Mouse (Mus musculus) kidney, postnatal 25 days (tissue): ENCODE results near the gene Bcas3.

Experiments used
- DNase-seq, 2 experiments: peaks; one replicate each; pipeline ENCODE4 v3.0.0; 2021; ENCODE audit warnings: mixed read lengths in 2 of 2

Bcas3 gene

GRCm38 (mm10) chr11:85759634-85760439 lies 406.9 kb downstream of the Bcas3 start:
- no peak for DNase-seq

GRCm38 (mm10) chr11:85760486-85761141 lies 407.6 kb downstream of the Bcas3 start:
- DNase-seq, result peak in 1 of 2 experiments; percentile 26

DNA sequence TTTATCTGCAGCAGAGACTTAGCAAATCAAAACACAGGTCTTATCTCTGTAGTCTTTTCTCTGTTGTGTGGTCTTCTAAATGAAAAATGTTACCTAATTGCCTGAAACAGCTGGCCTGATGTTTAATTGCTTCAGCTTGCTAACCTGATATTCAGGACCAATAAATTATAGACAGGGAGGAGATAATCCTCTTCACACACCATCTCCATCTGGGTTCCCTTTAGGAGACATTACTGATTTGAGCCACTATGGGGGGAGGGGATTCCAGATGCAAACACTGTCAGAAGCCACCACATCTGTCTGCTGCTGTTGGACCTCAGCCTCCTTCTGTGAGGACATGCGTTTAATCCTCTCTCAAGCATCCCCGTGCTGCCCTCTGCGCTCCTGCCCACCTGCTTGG lies 408.2 kb downstream of the Bcas3 start:
- DNase-seq, result no peak

DNA sequence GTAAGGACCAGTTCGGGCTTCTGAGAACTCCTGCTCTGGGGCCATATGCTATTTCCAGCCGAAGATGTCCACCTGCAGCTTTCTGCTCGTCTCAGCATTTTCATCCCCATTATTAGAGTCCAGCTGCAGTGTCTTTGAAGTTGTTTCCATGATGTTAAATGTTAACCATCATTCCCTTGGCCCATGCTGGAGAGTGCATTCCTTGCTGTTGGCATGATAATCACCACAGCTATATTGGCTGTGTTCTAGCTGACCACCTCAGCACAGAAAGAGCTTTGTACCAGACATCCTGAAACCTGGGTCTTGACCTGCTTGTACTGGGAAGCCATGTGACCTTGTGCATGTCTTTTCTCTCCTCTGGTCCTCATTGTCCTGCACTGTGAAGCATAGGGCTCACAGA lies 410.7 kb downstream of the Bcas3 start:
- peak; percentile 29 to 57 for DNase-seq

DNA sequence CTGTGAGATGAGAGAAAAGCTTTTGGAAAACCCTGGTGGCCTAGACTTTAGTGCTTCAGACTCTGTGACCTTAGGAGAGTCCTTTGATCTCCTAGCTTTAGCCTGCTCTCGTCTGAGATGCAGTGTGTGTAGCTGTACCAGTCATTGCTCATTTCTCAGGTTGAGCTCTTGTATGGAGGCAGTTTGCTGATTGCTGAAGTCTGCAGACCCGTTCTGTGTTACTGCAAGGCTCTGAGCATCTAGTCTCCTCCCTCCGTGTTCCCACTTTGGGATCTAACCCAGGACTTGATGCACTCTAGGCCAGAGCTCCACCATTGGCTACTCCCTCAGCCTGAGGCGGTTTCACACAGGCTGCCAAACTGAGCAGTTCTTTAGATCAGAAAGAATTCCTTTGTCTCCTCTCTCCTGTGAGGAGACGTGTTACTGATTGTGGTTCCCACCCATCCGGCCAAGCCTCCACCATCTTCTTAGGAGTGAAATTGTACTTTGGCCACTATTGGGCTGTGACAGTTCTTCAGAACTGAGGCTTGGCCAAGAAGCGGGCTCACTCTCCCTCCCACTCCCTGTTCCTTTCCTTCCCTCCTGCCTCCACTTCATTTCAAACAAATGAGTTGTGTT lies 413.2 kb downstream of the Bcas3 start:
- DNase-seq, result no peak

- DNase-seq, result no peak
Measured at GRCm38 (mm10) chr11:85766811-85767210, 413.8 kb downstream of the Bcas3 start.

GRCm38 (mm10) chr11:85769740-85770139 lies 416.8 kb downstream of the Bcas3 start:
- DNase-seq, result no peak

DNA sequence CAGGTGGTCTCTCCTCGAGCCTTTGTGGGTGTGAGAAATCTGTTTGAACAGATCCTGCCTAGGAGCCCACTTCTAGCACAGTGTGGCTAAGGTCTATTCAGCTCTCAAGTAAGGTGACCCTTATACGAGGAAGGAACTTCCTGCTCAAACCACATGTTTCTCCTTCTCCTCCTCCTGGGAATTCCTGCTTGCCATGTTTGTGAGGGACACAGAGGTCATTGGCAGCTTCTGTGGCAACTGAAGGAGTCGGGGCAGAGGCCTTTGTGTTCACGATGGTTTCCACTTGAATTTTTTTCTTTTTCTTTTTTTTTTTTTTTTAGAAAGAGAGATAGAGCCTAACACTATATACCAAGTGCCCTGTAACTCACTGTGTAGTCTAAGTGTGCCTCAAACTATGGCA lies 420.4 kb downstream of the Bcas3 start:
- no peak for DNase-seq

GRCm38 (mm10) chr11:85774707-85775106 lies 421.7 kb downstream of the Bcas3 start:
- no peak for DNase-seq

GRCm38 (mm10) chr11:85775492-85775891 lies 422.5 kb downstream of the Bcas3 start:
- peak; percentile 31 to 59 for DNase-seq

DNA sequence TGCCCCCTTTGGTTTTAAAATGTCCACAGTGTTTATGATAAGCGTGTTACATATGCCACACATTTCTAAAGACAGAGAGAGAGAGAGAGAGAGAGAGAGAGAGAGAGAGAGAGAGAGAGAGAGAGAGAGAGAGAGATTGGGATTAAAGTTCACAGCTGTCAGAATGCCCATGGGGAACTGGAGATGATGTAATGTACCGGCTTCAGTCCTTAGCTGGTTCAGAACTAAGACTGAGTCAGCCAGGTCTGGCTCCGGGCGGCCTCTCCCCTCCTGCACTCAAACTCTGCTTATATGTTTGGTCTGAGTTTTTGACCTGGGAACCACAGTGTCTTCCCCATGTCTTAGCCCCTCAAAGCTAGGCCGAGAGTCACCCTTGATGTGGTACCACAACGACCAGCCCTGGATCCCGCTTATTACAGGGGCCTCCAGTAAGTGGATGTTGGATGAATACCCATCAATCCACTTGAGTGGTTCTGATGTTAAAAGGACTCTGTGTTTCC lies 423.9 kb downstream of the Bcas3 start:
- DNase-seq, result no peak

DNA sequence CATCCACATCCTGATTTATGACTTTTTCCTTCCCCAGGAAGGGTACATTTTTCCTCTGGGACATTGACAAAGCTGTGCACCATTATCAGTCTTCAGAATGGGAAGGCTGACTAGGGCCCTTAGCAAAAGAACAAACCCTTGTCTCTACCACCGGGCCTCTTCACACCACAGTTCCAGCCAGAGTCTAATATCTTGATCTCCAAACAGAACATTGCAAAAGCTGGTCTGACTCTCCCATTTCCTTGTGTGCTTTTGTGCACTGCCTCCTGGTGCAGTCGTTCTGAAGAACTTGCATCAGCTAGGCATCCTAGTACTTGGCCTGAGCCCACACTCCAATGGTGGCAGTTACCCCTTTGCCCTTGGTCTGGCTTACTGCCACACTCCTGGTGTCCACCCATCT lies 425.0 kb downstream of the Bcas3 start:
- no peak for DNase-seq

- DNase-seq, result no peak
Measured at GRCm38 (mm10) chr11:85780303-85780702, 427.3 kb downstream of the Bcas3 start.

DNA sequence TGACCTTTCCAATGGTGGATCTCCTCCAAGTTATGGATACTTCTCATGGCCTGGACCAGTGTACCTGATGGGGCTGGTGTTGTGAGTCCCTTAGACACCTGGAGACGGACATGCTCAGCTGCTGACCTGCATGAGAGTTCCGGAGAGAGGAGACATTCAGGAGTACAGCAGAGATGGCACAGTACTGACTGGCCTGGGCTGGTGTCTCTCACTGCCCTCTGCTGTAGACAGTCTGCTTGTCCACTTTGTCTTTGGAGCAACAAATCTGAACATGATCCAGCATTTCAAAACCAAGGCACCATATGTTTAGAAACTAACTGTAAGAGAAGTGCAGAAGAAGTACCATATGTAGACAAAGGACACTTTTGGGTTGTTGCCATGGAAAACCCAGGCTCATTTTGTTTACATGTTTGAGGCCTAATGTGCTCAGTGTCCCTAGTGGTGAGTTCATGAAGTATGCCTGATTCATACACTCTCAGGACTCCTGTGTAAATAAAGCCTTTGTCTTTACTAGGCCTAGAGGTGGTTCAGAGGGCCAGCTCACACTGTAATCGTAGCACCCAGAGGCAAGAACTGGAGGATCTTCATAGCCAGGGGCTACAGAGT lies 433.2 kb downstream of the Bcas3 start:
- no peak for DNase-seq

DNA sequence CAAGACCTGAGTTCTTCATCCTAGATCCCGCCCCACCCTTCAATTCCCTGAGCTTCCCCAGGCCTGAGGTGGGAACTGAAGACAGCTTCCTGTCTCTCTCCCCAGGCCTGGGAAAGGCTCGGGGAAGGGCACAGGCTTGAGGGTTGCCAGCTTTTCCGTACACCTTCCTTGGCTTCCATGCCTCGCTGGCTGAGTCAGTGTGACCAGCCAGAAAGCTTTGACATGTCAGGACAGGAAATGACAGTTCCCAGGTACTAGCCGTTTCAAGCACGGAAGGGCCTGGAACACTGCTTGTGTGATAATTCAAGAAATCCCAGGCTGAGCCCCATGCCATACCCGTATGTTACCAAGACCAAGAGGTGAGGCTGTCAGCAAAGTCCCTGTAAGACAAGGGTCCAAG lies 436.8 kb downstream of the Bcas3 start:
- no peak for DNase-seq

GRCm38 (mm10) chr11:85790267-85790666 lies 437.3 kb downstream of the Bcas3 start:
- no peak for DNase-seq

- DNase-seq, result peak; percentile 13 to 49
Measured at GRCm38 (mm10) chr11:85791212-85791611, 438.2 kb downstream of the Bcas3 start.

GRCm38 (mm10) chr11:85792534-85793215 lies 439.7 kb downstream of the Bcas3 start:
- peak; percentile 22 to 70 for DNase-seq

DNA sequence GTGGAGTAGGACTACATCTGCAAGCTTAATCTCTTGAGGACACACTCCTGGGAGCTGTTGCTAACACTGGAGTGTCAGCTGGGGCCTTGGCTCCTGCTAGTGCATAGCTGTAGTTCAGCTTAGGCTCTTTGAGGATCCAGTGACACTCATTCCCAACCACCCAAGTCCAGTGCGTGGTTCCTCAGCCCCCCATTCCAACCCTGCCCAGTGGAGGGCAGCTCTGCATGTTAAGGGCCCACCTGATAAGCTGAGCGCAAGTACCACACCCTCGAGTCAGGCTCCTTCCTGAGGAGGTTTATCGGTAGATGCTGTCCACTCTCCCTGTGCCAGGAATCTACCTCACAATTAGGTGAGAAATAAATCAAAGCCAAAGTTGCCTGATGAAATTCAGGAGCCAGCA lies 446.5 kb downstream of the Bcas3 start:
- DNase-seq, result no peak

- DNase-seq, result no peak
Measured at GRCm38 (mm10) chr11:85799856-85800255, 446.9 kb downstream of the Bcas3 start.

DNA sequence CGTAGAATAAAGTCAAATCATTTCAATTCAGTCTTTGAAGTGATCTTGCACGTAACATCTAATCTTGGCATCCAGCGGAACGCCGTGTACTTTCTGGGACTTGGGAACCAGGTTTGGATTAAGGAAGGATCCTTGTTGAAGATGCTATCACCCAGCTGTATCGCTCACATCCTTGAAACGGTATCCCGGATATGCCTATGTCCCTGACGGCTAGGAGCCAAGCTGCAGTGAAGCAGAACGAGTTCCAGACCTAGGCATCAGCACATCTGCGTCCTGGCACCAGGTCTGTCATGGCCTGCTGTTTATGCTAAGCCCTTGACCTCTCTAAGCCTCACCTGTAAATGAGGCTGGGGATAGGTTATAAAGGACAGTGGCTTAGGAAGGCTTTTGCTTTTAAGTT lies 447.4 kb downstream of the Bcas3 start:
- peak; percentile 45 to 63 for DNase-seq

DNA sequence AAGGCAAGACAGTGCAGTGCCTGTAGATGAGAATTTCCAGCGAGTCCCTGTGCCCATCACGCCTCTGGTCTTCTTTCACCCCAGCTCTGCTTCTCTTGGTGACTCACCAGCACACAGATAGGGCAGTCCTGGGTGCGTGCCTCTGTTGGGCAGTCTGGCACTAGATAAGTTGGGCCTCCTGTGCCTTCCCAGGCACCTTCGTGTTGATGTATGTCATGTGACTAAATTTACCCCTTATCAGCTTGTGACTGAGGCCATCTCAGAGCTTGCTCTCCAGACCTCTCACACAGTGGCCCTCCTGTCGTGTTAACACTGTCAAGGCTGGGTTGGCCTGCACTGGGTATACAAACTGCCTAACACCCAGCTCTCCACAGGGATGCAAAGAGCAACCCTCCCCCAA lies 451.1 kb downstream of the Bcas3 start:
- DNase-seq, result no peak

DNA sequence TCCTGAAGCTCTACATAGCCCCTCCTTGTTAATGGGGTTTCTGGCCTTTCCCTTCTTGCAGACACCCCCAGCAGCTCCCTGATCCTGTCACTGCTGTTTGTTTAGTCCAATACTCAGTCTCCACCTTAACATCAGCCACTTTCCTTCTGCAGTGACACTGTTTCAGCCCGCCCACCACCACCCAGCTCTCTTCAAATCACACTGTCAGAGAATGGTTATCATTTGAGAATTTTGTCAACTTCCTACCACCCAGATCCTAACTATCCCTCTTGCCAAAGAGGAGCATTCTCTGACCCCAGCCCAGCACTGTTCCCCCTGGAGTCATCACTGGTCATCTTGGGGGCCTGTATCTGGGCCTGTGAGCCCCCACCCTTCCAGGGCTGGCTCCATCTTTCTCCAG lies 452.8 kb downstream of the Bcas3 start:
- no peak for DNase-seq
